Mouse (Mus musculus): ENCODE measurements around the gene Akap14. TPM values are rescaled to one million over a fixed set of nuclear protein-coding genes. Genes with fewer than 3 reads are reported as not detected.
"Not testable (repeated sequence)": the region's sequence is repeated elsewhere in the genome, so short reads cannot be mapped to it uniquely, and the experiment has no call there.

The Akap14 gene
- polyA plus RNA-seq (2016; fragmentation: Nextera tagmentation; extraction: Ambion mirVana) = 0.14 and 0.24 TPM in 2 replicates

DNA sequence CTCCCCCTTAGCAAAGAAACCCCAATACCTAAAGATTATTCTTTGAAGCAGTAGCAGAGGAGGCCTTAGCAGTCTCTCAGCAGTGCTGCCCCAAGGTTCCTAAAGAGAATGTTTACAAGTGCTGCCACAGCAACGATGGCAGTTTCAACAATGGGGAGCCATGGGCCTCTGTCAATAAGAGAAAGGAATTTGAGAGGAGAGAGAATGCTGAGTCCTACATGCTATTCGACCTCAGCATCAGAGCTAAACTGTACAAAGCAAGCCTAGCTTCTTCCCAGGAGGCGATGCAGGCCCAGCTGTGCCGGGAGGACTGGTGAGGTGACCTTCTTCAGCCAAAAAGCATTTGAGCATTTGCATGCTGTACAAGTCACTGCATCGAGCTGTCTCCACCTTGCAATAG is at the start of gene Akap14:
Akap14 (minus strand) TSS at position 101 of the 400 bp plus-strand sequence.
- ATAC-seq (ENCODE audit: low FRiP score, low read depth) = no peak
- Histone ChIP-seq H3K4me1 (no peaks in the 10 kb centered on the region), H3K27ac (no peak within 1 kb of the TSS), H3K4me3 (no peak within 1 kb of the TSS), H3K36me3 (no peaks in the 10 kb centered on the region), H3K4me2 (replicated peaks) (no peak within 1 kb of the TSS), H3K9me3 (no peaks in the 10 kb centered on the region), H3K9ac (no peak within 1 kb of the TSS), H3K27me3 (replicated peaks) (no peaks in the 10 kb centered on the region)
- WGBS = 49% methylated on average over 5 of the region's 5 CpGs

DNA sequence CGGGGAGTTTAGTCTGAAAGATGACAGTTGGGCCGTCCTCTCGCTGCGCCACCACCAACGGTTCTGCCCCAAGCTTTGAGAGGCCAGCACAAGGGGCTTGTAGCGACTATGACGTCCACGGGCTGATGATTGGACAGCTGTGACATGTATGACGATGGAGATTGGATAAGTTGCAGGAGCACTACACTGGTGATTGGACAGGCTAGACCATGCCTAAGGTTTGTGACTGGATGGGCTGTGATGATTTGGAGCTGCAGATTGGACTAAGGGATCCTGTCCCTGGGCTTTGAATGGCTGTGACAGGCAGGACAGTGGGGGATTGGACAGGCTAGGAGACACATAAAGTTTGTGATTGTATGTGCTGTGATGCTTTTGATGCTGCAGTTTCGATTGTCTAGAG is 42.3 kb upstream of the Akap14 start, which contains the start of gene Gm9:
Gm9 (minus strand) TSS at position 101 of the 400 bp plus-strand sequence.
- no peak within 1 kb of the TSS for H3K4me2 ChIP-seq (replicated peaks)
- H3K36me3 ChIP-seq = no peaks in the 10 kb centered on the region
- no peaks in the 10 kb centered on the region for H3K27me3 ChIP-seq (replicated peaks)
- H3K4me1 ChIP-seq = no peaks in the 10 kb centered on the region
- no peak within 1 kb of the TSS for H3K4me3 ChIP-seq
- no peaks in the 10 kb centered on the region for H3K9me3 ChIP-seq
- H3K27ac ChIP-seq = no peak within 1 kb of the TSS
- H3K9ac ChIP-seq = no peak within 1 kb of the TSS
- no peak for ATAC-seq (ENCODE audit: low FRiP score, low read depth)
- 90% methylated on average over 10 of the region's 10 CpGs for WGBS

DNA sequence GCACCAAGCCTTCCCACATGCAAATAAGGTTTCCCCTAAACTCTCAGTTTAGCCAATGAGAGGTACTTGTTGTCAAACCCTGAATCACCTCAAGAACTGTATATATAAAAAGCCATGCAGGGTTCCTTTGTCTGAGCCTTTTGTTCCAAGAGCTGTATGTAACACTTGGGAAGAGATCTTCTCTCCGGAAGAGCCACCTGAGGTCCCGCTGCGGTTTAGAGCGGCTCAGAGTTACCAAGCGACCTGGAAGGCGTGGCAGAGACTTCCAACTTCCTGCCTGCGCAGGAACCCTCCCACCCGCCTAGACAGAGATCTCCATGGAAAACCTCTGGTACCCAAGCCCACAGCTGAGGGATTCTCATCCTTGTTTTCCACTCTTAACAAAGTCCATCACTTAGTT is 30.0 kb upstream of the Akap14 start:
- Histone ChIP-seq H3K9ac (no peak overlapping the region), H3K27ac (no peak overlapping the region), H3K27me3 (replicated peaks) (no peaks in the 10 kb centered on the region), H3K9me3 (no peaks in the 10 kb centered on the region), H3K4me3 (no peak overlapping the region), H3K36me3 (no peaks in the 10 kb centered on the region), H3K4me1 (no peaks in the 10 kb centered on the region), H3K4me2 (replicated peaks) (no peak overlapping the region)
- no peak for ATAC-seq (ENCODE audit: low FRiP score, low read depth)
- 54% methylated on average over 8 of the region's 8 CpGs for WGBS

DNA sequence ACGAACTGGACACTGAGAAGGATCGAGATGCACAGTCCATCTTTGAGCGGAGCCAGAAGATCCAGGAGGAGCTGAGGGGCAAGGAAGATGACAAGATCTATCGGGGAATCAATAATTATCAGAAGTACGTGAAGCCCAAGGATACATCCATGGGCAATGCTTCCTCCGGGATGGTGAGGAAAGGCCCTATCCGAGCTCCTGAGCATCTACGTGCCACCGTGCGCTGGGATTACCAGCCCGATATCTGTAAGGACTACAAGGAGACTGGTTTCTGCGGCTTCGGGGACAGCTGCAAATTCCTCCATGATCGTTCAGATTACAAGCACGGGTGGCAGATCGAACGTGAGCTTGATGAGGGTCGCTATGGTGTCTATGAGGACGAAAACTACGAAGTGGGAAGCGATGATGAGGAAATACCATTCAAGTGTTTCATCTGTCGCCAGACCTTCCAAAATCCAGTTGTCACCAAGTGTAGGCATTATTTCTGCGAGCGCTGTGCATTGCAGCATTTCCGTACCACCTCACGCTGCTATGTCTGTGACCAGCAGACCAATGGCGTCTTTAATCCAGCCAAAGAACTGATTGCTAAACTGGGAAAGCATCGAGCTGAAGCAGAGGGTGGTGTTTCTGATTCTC is 23.2 kb upstream of the Akap14 start:
- Histone ChIP-seq H3K9ac (peak overlapping the region; percentile 59), H3K27me3 (replicated peaks) (no peaks in the 10 kb centered on the region), H3K9me3 (no peaks in the 10 kb centered on the region), H3K27ac (no peak overlapping the region), H3K36me3 (no peaks in the 10 kb centered on the region), H3K4me2 (replicated peaks) (peak overlapping the region; percentile 60), H3K4me3 (peak overlapping the region; percentile 52), H3K4me1 (0 out of 2 replicates have a peak, but pooled peaks cover 2% of the 10 kb centered on the region)
- ATAC-seq (ENCODE audit: low FRiP score, low read depth) = peak; percentile 34
- 28% methylated on average over 28 of the region's 28 CpGs for WGBS

DNA sequence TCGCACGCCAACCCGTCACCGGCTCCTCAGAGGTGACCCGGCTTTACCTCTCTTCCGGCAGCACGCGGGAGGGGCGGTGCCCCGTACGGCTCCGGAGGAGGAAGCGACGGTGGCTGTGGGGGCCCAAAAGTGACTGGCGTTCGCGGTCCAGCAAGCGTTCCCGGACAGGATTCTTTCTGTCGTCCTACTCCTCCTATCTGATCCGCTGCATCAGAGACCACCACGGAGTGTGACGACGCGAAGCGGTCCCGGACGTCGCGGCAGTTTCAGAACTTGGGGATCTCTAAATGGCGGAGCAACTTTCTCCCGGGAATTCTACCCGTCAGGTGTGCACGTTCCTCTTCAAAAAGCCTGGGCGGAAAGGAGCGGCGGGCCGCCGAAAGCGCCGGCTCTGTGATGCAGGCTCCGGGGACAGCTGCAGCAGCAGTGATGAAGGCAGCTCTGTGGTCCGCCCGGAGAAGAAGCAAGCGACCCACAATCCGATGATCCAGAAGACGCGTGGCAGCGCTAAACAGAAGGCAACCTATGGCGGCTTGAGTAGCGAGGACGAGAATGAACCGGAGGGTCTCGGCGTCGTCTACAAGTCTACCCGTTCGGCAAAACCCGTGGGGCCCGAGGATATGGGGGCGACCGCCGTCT is 22.6 kb upstream of the Akap14 start, which contains the start of the genes Ndufa1 and Rnf113a1:
Ndufa1 (minus strand) TSS at position 59 of the 639 bp plus-strand sequence.
Rnf113a1 (plus strand) TSS at position 141 of the 639 bp plus-strand sequence.
- H3K4me3 ChIP-seq = peak within 1 kb of the TSS; percentile 52
- H3K4me1 ChIP-seq = 0 out of 2 replicates have a peak, but pooled peaks cover 2% of the 10 kb centered on the region
- H3K27ac ChIP-seq = no peak within 1 kb of the TSS; the same call in 1 of the 2 replicates
- no peaks in the 10 kb centered on the region for H3K36me3 ChIP-seq
- 19% methylated on average over 63 of the region's 63 CpGs for WGBS
- peak within 1 kb of the TSS; percentile 59 for H3K9ac ChIP-seq
- ATAC-seq (ENCODE audit: low FRiP score, low read depth) = peak; percentile 94
- H3K9me3 ChIP-seq = no peaks in the 10 kb centered on the region
- peak within 1 kb of the TSS; percentile 60 for H3K4me2 ChIP-seq (replicated peaks)
- no peaks in the 10 kb centered on the region for H3K27me3 ChIP-seq (replicated peaks)

DNA sequence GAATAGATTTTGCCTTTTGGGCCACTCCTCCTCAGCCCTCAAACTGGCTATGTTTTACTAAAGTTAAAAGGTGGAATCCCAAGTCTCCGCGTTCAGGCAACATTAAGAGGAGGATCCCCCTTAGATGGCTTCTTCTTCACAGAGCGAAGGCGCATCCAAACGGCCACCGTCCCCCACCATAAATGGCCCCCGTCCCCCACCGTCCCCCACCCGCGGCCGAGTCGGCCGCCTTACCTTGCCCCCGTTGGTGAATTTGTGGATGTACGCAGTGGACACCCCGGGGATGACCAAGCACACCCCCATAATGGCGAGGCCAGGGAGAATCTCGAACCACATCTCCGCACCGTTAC is 22.1 kb upstream of the Akap14 start:
- H3K9ac ChIP-seq = peak overlapping the region; percentile 59
- 18% methylated on average over 20 of the region's 20 CpGs for WGBS
- H3K27ac ChIP-seq = no peak overlapping the region
- H3K9me3 ChIP-seq = no peaks in the 10 kb centered on the region
- ATAC-seq (ENCODE audit: low FRiP score, low read depth) = no peak
- peak overlapping the region; percentile 52 for H3K4me3 ChIP-seq
- H3K4me2 ChIP-seq (replicated peaks) = peak overlapping the region; percentile 60
- no peaks in the 10 kb centered on the region for H3K27me3 ChIP-seq (replicated peaks)
- no peaks in the 10 kb centered on the region for H3K36me3 ChIP-seq
- 0 out of 2 replicates have a peak, but pooled peaks cover 2% of the 10 kb centered on the region for H3K4me1 ChIP-seq

DNA sequence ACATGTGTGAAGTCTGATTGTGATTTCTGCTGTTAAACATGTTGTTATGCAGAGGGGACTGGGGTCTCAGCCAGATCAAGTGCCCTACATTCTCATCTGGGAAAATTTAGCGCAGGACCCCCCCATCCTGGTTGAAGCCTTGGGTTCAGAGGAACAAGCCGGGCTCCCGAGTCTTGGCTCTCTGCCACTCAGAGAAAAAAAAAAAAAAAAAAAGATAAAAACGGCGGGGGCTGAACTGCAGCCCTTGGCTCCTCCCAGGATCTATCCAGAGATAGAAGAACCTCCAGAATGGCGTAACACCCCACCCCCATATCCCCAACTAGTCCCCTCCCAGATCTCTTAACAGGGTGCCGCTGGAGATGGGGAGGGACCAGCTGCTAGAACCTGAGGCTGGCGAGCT is 15.8 kb upstream of the Akap14 start:
- not testable (repeated sequence) for H3K36me3 ChIP-seq; H3K4me3 ChIP-seq; ATAC-seq (ENCODE audit: low FRiP score, low read depth); H3K27me3 ChIP-seq (replicated peaks); H3K4me1 ChIP-seq; H3K27ac ChIP-seq; H3K9ac ChIP-seq; H3K4me2 ChIP-seq (replicated peaks); H3K9me3 ChIP-seq
- 68% methylated on average over 7 of the region's 8 CpGs for WGBS

DNA sequence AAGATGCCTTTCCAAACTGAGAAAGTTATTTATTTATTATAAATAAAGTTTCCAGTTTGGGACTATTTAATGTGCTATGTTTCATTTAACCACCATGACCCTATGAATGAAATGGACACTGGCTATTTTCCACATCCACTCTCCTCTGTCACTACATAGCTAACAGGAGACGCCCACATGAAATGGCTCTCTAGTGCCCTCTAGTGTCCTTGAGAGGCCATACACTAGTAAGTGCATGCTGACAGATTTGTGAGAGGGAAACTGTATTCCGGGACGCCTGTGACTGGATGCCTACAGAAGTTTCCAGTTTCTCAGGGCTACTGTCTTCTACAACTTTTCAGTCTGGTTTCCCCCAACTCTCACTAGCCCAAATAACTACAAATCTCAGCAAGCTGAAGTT is 1.6 kb downstream of the Akap14 start:
- no peaks in the 10 kb centered on the region for H3K27me3 ChIP-seq (replicated peaks)

DNA sequence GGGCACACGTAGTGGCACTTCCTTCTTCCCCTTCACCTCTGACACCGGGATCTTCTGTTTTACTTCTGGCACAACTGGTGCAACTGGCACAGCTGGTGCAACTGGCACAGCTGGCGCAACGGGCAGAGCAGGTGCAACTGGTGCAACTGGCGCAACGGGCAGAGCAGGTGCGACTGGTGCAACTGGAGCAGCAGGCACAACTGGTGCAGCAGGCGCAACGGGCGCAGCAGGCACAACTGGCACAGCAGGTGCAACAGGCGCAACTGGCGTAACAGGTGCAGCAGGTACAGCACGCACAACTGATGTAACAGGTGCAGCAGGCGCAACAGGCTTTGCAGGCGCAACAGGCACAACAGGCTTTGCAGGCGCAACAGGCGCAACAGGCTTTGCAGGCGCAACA is 5.5 kb downstream of the Akap14 start:
- ATAC-seq (ENCODE audit: low FRiP score, low read depth) = no peak
- H3K4me1 ChIP-seq = no peaks in the 10 kb centered on the region
- H3K9ac ChIP-seq = no peak overlapping the region
- no peak overlapping the region for H3K4me3 ChIP-seq
- no peak overlapping the region for H3K4me2 ChIP-seq (replicated peaks)
- H3K36me3 ChIP-seq = no peaks in the 10 kb centered on the region
- no peaks in the 10 kb centered on the region for H3K27me3 ChIP-seq (replicated peaks)
- H3K27ac ChIP-seq = no peak overlapping the region
- 74% methylated on average over 18 of the region's 18 CpGs for WGBS
- no peaks in the 10 kb centered on the region for H3K9me3 ChIP-seq

More for the DNA sequence above, 1.6 kb downstream of the Akap14 start:
- no peak for ATAC-seq (ENCODE audit: low FRiP score, low read depth)
- H3K9me3 ChIP-seq = no peaks in the 10 kb centered on the region
- H3K36me3 ChIP-seq = no peaks in the 10 kb centered on the region
- no peak overlapping the region for H3K4me3 ChIP-seq
- no peak overlapping the region for H3K4me2 ChIP-seq (replicated peaks)
- no peak overlapping the region for H3K27ac ChIP-seq
- 42% methylated on average over 3 of the region's 3 CpGs for WGBS
- H3K9ac ChIP-seq = no peak overlapping the region
- H3K4me1 ChIP-seq = no peaks in the 10 kb centered on the region

DNA sequence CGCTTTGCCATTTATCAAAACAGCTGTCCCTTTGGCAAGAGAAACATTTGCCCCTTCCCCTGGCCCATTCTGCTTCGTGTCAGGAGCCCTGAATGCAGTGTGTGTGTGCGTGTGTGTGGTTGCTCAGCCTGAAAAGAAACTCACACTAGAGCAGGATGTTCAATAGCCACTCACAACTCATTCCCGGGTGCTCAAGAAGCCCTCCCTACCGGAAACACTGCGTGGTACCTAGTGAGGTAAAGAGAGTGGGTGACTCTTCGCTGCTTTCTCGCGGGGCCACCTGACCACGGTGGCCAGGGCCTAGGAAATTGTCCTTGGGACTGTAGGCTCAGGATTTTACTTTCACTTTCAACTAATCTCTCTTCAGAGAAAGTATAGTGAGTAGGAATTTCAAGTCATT is 7.5 kb downstream of the Akap14 start:
- Histone ChIP-seq H3K9ac (no peak overlapping the region), H3K27ac (no peak overlapping the region), H3K36me3 (no peaks in the 10 kb centered on the region), H3K4me2 (replicated peaks) (no peak overlapping the region), H3K27me3 (replicated peaks) (no peaks in the 10 kb centered on the region), H3K4me3 (no peak overlapping the region), H3K9me3 (no peaks in the 10 kb centered on the region), H3K4me1 (no peaks in the 10 kb centered on the region)
- no peak for ATAC-seq (ENCODE audit: low FRiP score, low read depth)
- WGBS = 83% methylated on average over 10 of the region's 10 CpGs

DNA sequence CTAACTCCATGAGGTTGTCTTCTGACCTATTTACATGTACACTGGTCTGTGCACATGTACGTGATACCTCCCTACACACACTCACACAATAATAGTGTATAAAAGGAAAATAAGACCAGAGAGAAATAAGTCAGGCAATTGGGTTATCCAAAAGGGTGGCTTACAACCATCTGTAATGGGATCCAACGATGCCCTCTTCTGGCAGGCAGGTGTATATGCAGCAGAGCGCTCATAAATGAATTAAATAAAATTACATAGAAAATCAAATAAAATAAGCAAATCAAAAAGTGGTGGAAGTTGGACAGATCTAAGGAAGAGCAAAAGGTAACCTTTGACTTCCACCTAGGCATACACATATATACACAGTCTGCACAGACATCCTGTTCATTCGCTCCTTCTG is 10.8 kb downstream of the Akap14 start:
- H3K4me1 ChIP-seq = no peaks in the 10 kb centered on the region

DNA sequence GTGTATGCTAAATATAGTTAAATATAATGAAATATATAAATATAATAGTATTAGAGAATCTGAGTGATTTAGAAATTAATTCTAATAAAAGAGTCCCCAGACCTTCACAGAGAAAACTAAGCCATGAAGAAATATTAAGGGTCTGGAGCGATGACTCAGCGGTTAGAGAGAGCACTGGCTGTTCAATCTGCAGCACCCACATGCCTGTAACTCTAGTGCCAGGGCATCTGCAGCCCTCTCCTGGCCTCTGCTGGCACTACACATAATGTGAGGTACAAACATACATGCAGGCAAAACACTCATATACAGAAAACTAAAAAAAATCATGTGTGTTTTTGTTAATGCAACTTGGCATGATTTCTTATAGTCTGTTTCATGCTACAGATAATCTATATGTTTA is 23.7 kb downstream of the Akap14 start:
- Histone ChIP-seq H3K4me2 (replicated peaks) (no peak overlapping the region), H3K9me3 (no peaks in the 10 kb centered on the region), H3K27ac (no peak overlapping the region), H3K4me1 (no peaks in the 10 kb centered on the region), H3K27me3 (replicated peaks) (no peaks in the 10 kb centered on the region), H3K36me3 (peaks cover 6% of the 10 kb centered on the region), H3K4me3 (no peak overlapping the region), H3K9ac (no peak overlapping the region)
- 96% methylated on average over 2 of the region's 2 CpGs for WGBS
- ATAC-seq (ENCODE audit: low FRiP score, low read depth) = no peak

More for the DNA sequence above, 10.8 kb downstream of the Akap14 start:
- no peak overlapping the region for H3K4me2 ChIP-seq (replicated peaks)
- no peak for ATAC-seq (ENCODE audit: low FRiP score, low read depth)
- H3K27me3 ChIP-seq (replicated peaks) = no peaks in the 10 kb centered on the region
- peaks cover 5% of the 10 kb centered on the region; the same call in 1 of the 2 replicates for H3K36me3 ChIP-seq
- H3K9me3 ChIP-seq = no peaks in the 10 kb centered on the region
- WGBS = 65% methylated on average over 4 of the region's 4 CpGs
- no peak overlapping the region for H3K4me3 ChIP-seq
- H3K9ac ChIP-seq = no peak overlapping the region
- no peak overlapping the region for H3K27ac ChIP-seq

All from neural tube, embryonic 12.5 days (tissue).